Mouse (Mus musculus): ENCODE data around the gene Cct3. TPM values are rescaled to one million over a fixed set of nuclear protein-coding genes. Genes with fewer than 3 reads are reported as not detected.
"Not testable (repeated sequence)": the region's sequence is repeated elsewhere in the genome, so short reads cannot be mapped to it uniquely, and the experiment has no call there.

The Cct3 gene
- polyA plus RNA-seq, 1 experiment, result 75.3 TPM

- Histone ChIP-seq H3K27ac (ENCODE audit: insufficient read depth, low read depth, low read length) (no peak overlapping the region), H3K4me3 (ENCODE audit: insufficient read depth, low read length) (no peak overlapping the region), H3K4me1 (ENCODE audit: control insufficient read depth, insufficient read depth, low read length) (peaks cover 2% of the 10 kb centered on the region; the same call in 1 of the 2 replicates)
- TF ChIP-seq CTCF (IDR thresholded peaks at IDR 0.05; ENCODE audit: low read depth, low read length) (no peak), POLR2A (IDR thresholded peaks at IDR 0.05; ENCODE audit: borderline replicate concordance, low read depth, low read length) (no peak)
Observed at GRCm38 (mm10) chr3:88291970-88292369, 4.9 kb upstream of the Cct3 start.

GRCm38 (mm10) chr3:88295272-88295671, 1.6 kb upstream of the Cct3 start:
- peak overlapping the region; percentile 75 for H3K4me3 ChIP-seq (ENCODE audit: insufficient read depth, low read length)

GRCm38 (mm10) chr3:88296110-88296560, 781 bp upstream of the Cct3 start:
- Histone ChIP-seq H3K27ac (ENCODE audit: insufficient read depth, low read depth, low read length) (peak overlapping the region; percentile 92), H3K4me3 (ENCODE audit: insufficient read depth, low read length) (peak overlapping the region; percentile 75), H3K4me1 (ENCODE audit: control insufficient read depth, insufficient read depth, low read length) (peaks cover 7% of the 10 kb centered on the region)
- no peak for TF ChIP-seq POLR2A (IDR thresholded peaks at IDR 0.05; ENCODE audit: borderline replicate concordance, low read depth, low read length)
- TF ChIP-seq CTCF (IDR thresholded peaks at IDR 0.05; ENCODE audit: low read depth, low read length), result no peak

More at GRCm38 (mm10) chr3:88295272-88295671, 1.6 kb upstream of the Cct3 start:
- H3K27ac ChIP-seq (ENCODE audit: insufficient read depth, low read depth, low read length), result 0 out of 2 replicates have a peak overlapping the region, but pooled peaks have one; percentile 92
- not testable (repeated sequence) for H3K4me1 ChIP-seq (ENCODE audit: control insufficient read depth, insufficient read depth, low read length)

DNA sequence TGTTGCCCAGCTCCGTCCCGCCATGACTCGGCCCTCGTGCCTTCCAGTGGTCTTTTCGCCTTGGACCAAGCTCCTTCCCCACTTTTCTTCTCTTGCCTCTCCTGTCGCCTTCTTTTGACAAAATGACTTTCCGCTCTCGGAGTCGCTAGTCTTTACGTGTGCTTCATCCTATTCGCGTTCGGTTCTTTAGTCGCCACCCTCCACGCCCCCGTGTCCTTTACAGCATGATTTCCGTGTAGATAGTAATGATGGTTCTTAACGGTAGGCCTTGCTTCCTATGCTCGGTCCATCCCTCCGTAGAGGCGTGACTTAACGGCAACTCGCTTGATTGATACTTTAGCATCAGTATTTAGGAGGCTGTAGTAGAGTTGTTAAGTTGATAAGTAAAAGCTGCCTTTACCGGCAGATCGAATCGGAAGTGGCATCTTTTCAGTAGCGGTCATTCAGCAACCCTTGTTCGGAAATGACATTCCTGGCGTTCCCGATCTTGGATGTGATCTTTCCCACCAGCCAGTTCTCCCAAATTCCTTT, 470 bp downstream of the Cct3 start:
- Histone ChIP-seq H3K27ac (ENCODE audit: insufficient read depth, low read depth, low read length) (peak overlapping the region; percentile 59), H3K4me3 (ENCODE audit: insufficient read depth, low read length) (peak overlapping the region; percentile 68), H3K4me1 (ENCODE audit: control insufficient read depth, insufficient read depth, low read length) (peaks cover 7% of the 10 kb centered on the region)
- TF ChIP-seq CTCF (IDR thresholded peaks at IDR 0.05; ENCODE audit: low read depth, low read length) (no peak), POLR2A (IDR thresholded peaks at IDR 0.05; ENCODE audit: borderline replicate concordance, low read depth, low read length) (no peak)

GRCm38 (mm10) chr3:88299172-88299571, 2.3 kb downstream of the Cct3 start:
- TF ChIP-seq POLR2A (IDR thresholded peaks at IDR 0.05; ENCODE audit: borderline replicate concordance, low read depth, low read length) (no peak), CTCF (IDR thresholded peaks at IDR 0.05; ENCODE audit: low read depth, low read length) (no peak)
- H3K27ac ChIP-seq (ENCODE audit: insufficient read depth, low read depth, low read length), result no peak overlapping the region
- H3K4me3 ChIP-seq (ENCODE audit: insufficient read depth, low read length), result no peak overlapping the region
- H3K4me1 ChIP-seq (ENCODE audit: control insufficient read depth, insufficient read depth, low read length), result peaks cover 7% of the 10 kb centered on the region

DNA sequence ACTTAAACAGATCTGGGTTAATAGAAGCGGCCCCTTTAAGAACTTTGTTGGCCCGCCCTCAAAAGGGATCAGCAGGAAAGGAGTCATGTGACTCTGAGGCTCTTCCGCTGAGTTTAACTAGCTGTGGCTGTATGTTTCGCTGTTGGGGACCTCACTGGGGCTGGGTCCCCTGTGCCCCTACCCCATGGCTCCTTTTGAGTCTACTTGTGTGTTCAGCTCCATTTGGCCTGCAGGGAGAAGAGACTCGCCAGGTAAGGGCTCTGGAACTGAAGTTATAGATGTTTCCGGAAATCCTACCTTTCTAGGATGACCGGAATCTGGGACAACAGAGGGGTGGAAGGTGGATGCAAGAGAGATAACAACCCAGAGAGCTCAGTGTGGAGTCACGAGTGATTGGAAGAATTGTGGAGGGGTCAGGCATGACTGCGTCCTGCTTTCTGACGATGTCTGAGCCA, 28.1 kb downstream of the Cct3 start, which contains the start of gene Glmp:
TSS of gene Glmp (plus strand) at position 73 of the 455 bp plus-strand sequence.
- peak within 1 kb of the TSS; percentile 50 for H3K27ac ChIP-seq (ENCODE audit: insufficient read depth, low read depth, low read length)
- TF ChIP-seq CTCF (IDR thresholded peaks at IDR 0.05; ENCODE audit: low read depth, low read length) (no peak), POLR2A (IDR thresholded peaks at IDR 0.05; ENCODE audit: borderline replicate concordance, low read depth, low read length) (peak; percentile 58; the same call in 1 of the 2 replicates)

DNA sequence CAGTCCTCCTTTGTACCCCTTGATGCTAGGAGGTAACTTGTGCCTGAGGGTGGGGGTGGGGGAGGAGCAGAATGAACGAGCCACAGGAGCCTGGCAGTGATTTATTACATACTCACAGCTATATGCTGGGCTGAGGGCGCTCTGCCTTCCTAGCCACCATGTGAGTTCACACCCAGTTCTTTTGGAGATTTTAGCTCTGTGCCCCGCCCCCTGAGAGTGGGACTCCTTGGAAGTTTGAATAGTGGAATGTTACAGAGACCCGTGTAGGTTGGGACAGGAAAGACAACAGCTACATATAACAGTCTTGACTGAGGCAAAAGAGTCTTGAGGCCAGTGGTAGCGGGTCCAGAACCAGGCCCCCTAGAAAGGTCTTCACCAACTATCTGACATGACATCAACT, 32.0 kb downstream of the Cct3 start:
- peaks cover 8% of the 10 kb centered on the region for H3K4me1 ChIP-seq (ENCODE audit: control insufficient read depth, insufficient read depth, low read length)
- no peak overlapping the region for H3K27ac ChIP-seq (ENCODE audit: insufficient read depth, low read depth, low read length)
- TF ChIP-seq POLR2A (IDR thresholded peaks at IDR 0.05; ENCODE audit: borderline replicate concordance, low read depth, low read length), result no peak
- no peak for TF ChIP-seq CTCF (IDR thresholded peaks at IDR 0.05; ENCODE audit: low read depth, low read length)
- no peak overlapping the region for H3K4me3 ChIP-seq (ENCODE audit: insufficient read depth, low read length)

More for the DNA sequence above, 28.1 kb downstream of the Cct3 start, which contains the start of gene Glmp:
- peaks cover 7% of the 10 kb centered on the region; the same call in 1 of the 2 replicates for H3K4me1 ChIP-seq (ENCODE audit: control insufficient read depth, insufficient read depth, low read length)
- peak within 1 kb of the TSS; percentile 80 for H3K4me3 ChIP-seq (ENCODE audit: insufficient read depth, low read length)

GRCm38 (mm10) chr3:88331282-88331681, 34.4 kb downstream of the Cct3 start:
- H3K27ac ChIP-seq (ENCODE audit: insufficient read depth, low read depth, low read length), result no peak overlapping the region
- TF ChIP-seq POLR2A (IDR thresholded peaks at IDR 0.05; ENCODE audit: borderline replicate concordance, low read depth, low read length) (no peak), CTCF (IDR thresholded peaks at IDR 0.05; ENCODE audit: low read depth, low read length) (peak; percentile 84; the same call in 1 of the 2 replicates)
- H3K4me3 ChIP-seq (ENCODE audit: insufficient read depth, low read length), result no peak overlapping the region
- peaks cover 10% of the 10 kb centered on the region; the same call in 1 of the 2 replicates for H3K4me1 ChIP-seq (ENCODE audit: control insufficient read depth, insufficient read depth, low read length)

- Histone ChIP-seq H3K27ac (ENCODE audit: insufficient read depth, low read depth, low read length) (no peak overlapping the region), H3K4me1 (ENCODE audit: control insufficient read depth, insufficient read depth, low read length) (peaks cover 20% of the 10 kb centered on the region), H3K4me3 (ENCODE audit: insufficient read depth, low read length) (no peak overlapping the region)
- no peak for TF ChIP-seq POLR2A (IDR thresholded peaks at IDR 0.05; ENCODE audit: borderline replicate concordance, low read depth, low read length)
- no peak for TF ChIP-seq CTCF (IDR thresholded peaks at IDR 0.05; ENCODE audit: low read depth, low read length)
Observed at GRCm38 (mm10) chr3:88334029-88334658, 37.2 kb downstream of the Cct3 start.

DNA sequence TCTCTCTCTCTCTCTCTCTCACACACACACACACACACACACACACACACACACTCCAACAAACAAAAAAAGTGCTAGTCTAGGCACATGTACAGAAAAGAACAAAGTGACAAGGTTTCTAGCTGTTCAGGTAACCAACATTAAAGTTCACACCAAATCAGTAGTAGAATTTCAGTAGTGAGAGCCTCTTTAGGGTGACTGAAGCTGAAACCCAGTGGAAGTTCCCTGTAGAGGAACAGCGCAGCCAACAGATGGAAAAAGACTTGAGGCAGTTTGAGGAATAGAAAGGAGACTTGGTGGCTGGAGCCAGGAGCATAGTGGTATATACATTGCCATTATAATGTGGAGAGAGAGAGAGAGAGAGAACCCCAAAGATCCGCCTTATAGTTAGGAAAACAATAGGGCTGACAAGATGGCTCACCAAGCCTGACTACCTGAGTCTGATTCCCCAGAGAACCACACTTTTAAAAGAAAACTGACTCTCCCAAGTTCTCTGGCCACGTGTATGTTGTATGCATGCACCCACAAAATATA, 38.1 kb downstream of the Cct3 start:
- H3K4me3 ChIP-seq (ENCODE audit: insufficient read depth, low read length), result peak overlapping the region; percentile 96
- H3K27ac ChIP-seq (ENCODE audit: insufficient read depth, low read depth, low read length), result peak overlapping the region; percentile 95
- H3K4me1 ChIP-seq (ENCODE audit: control insufficient read depth, insufficient read depth, low read length), result peaks cover 21% of the 10 kb centered on the region
- TF ChIP-seq POLR2A (IDR thresholded peaks at IDR 0.05; ENCODE audit: borderline replicate concordance, low read depth, low read length), result no peak
- TF ChIP-seq CTCF (IDR thresholded peaks at IDR 0.05; ENCODE audit: low read depth, low read length), result no peak

Data from bone marrow macrophage, adult 2 months (primary cell).